Mouse (Mus musculus): ENCODE measurements around the gene 1700122O11Rik.

DNA sequence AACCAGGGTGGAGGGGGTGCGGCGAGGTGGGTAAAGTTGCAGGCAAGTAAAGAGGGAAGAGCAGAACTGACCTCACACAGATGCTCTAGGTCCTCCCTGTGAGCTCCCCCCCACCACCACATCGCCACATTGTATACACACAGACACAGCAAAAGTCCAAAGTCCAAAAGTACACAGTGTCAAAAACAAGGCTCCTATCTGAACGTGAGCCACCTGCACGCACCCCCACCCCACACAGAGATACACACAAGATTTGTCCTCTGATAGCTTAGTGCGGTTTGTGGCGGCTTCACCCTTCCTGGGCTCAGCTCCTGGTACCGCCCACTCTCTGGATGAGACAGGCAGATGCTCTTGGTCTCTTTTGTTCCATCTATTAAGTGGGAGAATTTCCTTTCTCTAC, 50.0 kb downstream of the 1700122O11Rik start:
- TF ChIP-seq CTCF (IDR thresholded peaks at IDR 0.05; ENCODE audit: extremely low read depth, insufficient read depth, insufficient read length, insufficient replicate concordance) (no peak), POLR2A (IDR thresholded peaks at IDR 0.05; ENCODE audit: low read depth, low read length) (no peak)

Data from spleen, adult 2 months (tissue).